Mouse (Mus musculus): ENCODE data around the gene Gm340. TPM values are rescaled to one million over a fixed set of nuclear protein-coding genes. Genes with fewer than 3 reads are reported as not detected.

Gene Gm340
- 4.3 and 4.8 TPM in 2 replicates for polyA plus RNA-seq (2014; fragmentation: Nextera tagmentation; extraction: Ambion mirVana)

DNA sequence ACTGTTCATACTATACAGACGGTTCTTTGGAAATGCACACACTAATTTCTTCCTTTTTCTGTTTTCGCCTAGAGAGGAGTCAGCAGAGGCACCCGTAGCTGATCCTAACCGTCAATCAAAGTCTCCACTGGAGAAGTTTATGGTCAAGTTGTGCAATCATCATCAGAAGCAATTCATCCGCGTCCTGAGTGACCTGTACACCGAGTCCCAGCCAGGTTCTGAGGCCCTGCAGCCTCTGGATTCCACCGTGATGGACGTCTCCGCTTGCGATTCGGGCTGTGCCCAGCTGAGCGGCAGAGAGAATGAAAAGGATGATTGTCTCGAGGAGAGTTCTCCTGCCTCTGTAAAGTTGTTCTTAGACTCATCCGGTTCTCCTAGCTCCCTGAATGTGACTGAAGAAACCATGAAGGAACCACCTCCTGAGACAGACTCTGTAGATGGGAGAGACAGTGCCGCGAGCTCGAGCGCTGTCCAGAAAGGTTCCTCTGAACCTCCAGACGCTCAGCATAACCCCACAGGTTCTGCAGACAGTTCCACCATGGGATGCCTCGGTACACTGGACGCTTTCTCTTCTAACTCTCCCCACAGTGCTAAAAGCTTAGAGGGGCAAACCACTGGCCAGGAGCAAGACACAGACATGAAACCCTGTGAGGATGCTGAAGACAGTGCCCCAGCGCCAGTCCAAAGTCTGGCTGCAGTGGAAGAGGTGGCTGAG is at the start of gene Gm340:
Gene Gm340, plus strand, starts transcription at position 665 of the 715 bp plus-strand sequence.
- no peaks in the 10 kb centered on the region for H3K4me1 ChIP-seq (replicated peaks; ENCODE audit: control insufficient read depth, insufficient read depth, low read length)
- H3K36me3 ChIP-seq (ENCODE audit: control insufficient read depth, insufficient read depth, low read length) = peaks cover 44% of the 10 kb centered on the region
- no peak within 1 kb of the TSS for H3K9ac ChIP-seq (ENCODE audit: low read length)
- no peak within 1 kb of the TSS for H3K4me3 ChIP-seq (ENCODE audit: low read depth, low read length)
- no peaks in the 10 kb centered on the region for H3K27me3 ChIP-seq (replicated peaks; ENCODE audit: control insufficient read depth, insufficient read depth, low read length)
- DNase-seq (ENCODE audit: low spot score) (no peak), ATAC-seq (replicated peaks; ENCODE audit: low FRiP score, low TSS enrichment, low read depth) (no peak)
- WGBS = 88% methylated on average over 23 of the region's 23 CpGs
- H3K4me2 ChIP-seq (ENCODE audit: low read length) = no peak within 1 kb of the TSS
- no peaks in the 10 kb centered on the region for H3K9me3 ChIP-seq (ENCODE audit: control insufficient read depth, low read length)
- H3K27ac ChIP-seq (ENCODE audit: low read depth) = no peak within 1 kb of the TSS

DNA sequence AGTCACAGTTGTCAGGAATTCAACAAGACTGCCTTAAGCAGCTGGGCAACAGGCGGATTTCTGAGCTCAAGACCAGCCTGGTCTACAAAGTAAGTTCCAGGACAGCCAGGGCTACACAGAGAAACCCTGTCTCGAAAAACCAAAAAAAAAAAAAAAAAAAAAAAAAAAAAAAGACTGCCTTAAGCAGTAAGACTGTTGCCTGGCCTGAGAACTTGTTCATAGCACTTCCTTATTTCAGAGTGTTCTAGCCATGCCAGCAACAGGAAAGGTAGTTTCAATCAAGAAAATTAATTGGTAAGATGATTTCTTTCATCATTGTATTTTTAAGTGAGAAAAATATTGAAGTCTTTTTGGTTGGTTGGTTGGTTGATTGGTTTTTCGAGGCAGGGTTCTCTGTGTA is 48.1 kb upstream of the Gm340 start:
- H3K9me3 ChIP-seq (ENCODE audit: control insufficient read depth, low read length) = no peaks in the 10 kb centered on the region
- DNase-seq (ENCODE audit: low spot score) (no peak), ATAC-seq (replicated peaks; ENCODE audit: low FRiP score, low TSS enrichment, low read depth) (no peak)
- 91% methylated on average over 3 of the region's 3 CpGs for WGBS
- no peak overlapping the region for H3K4me3 ChIP-seq (ENCODE audit: low read depth, low read length)
- H3K36me3 ChIP-seq (ENCODE audit: control insufficient read depth, insufficient read depth, low read length) = peaks cover 3% of the 10 kb centered on the region; the same call in 1 of the 2 replicates
- H3K9ac ChIP-seq (ENCODE audit: low read length) = no peak overlapping the region
- H3K27ac ChIP-seq (ENCODE audit: low read depth) = no peak overlapping the region
- H3K4me1 ChIP-seq (replicated peaks; ENCODE audit: control insufficient read depth, insufficient read depth, low read length) = no peaks in the 10 kb centered on the region
- no peak overlapping the region for H3K4me2 ChIP-seq (ENCODE audit: low read length)
- no peaks in the 10 kb centered on the region for H3K27me3 ChIP-seq (replicated peaks; ENCODE audit: control insufficient read depth, insufficient read depth, low read length)

GRCm38 (mm10) chr19:41556981-41557380 is 25.2 kb upstream of the Gm340 start:
- Histone ChIP-seq H3K4me1 (replicated peaks; ENCODE audit: control insufficient read depth, insufficient read depth, low read length) (no peaks in the 10 kb centered on the region), H3K36me3 (ENCODE audit: control insufficient read depth, insufficient read depth, low read length) (peaks cover 51% of the 10 kb centered on the region), H3K9ac (ENCODE audit: low read length) (no peak overlapping the region), H3K4me2 (ENCODE audit: low read length) (no peak overlapping the region), H3K4me3 (ENCODE audit: low read depth, low read length) (no peak overlapping the region), H3K27ac (ENCODE audit: low read depth) (no peak overlapping the region), H3K9me3 (ENCODE audit: control insufficient read depth, low read length) (no peaks in the 10 kb centered on the region), H3K27me3 (replicated peaks; ENCODE audit: control insufficient read depth, insufficient read depth, low read length) (no peaks in the 10 kb centered on the region)
- DNase-seq (ENCODE audit: low spot score) = no peak
- WGBS = 87% methylated on average over 4 of the region's 4 CpGs
- ATAC-seq (replicated peaks; ENCODE audit: low FRiP score, low TSS enrichment, low read depth) = no peak

GRCm38 (mm10) chr19:41557491-41557890 is 24.7 kb upstream of the Gm340 start:
- ATAC-seq (replicated peaks; ENCODE audit: low FRiP score, low TSS enrichment, low read depth) = no peak

GRCm38 (mm10) chr19:41558891-41559486 is 23.2 kb upstream of the Gm340 start:
- no peak overlapping the region for H3K9ac ChIP-seq (ENCODE audit: low read length)
- no peak for ATAC-seq (replicated peaks; ENCODE audit: low FRiP score, low TSS enrichment, low read depth)
- no peak overlapping the region for H3K4me3 ChIP-seq (ENCODE audit: low read depth, low read length)
- no peaks in the 10 kb centered on the region for H3K4me1 ChIP-seq (replicated peaks; ENCODE audit: control insufficient read depth, insufficient read depth, low read length)
- H3K36me3 ChIP-seq (ENCODE audit: control insufficient read depth, insufficient read depth, low read length) = peaks cover 43% of the 10 kb centered on the region
- H3K27ac ChIP-seq (ENCODE audit: low read depth) = no peak overlapping the region
- no peak overlapping the region for H3K4me2 ChIP-seq (ENCODE audit: low read length)
- WGBS = 89% methylated on average over 9 of the region's 9 CpGs
- H3K9me3 ChIP-seq (ENCODE audit: control insufficient read depth, low read length) = no peaks in the 10 kb centered on the region
- H3K27me3 ChIP-seq (replicated peaks; ENCODE audit: control insufficient read depth, insufficient read depth, low read length) = no peaks in the 10 kb centered on the region
- DNase-seq (ENCODE audit: low spot score) = no peak

More at GRCm38 (mm10) chr19:41557491-41557890, 24.7 kb upstream of the Gm340 start:
- Histone ChIP-seq H3K9ac (ENCODE audit: low read length) (no peak overlapping the region), H3K27me3 (replicated peaks; ENCODE audit: control insufficient read depth, insufficient read depth, low read length) (no peaks in the 10 kb centered on the region), H3K4me3 (ENCODE audit: low read depth, low read length) (no peak overlapping the region), H3K4me2 (ENCODE audit: low read length) (no peak overlapping the region), H3K4me1 (replicated peaks; ENCODE audit: control insufficient read depth, insufficient read depth, low read length) (no peaks in the 10 kb centered on the region), H3K9me3 (ENCODE audit: control insufficient read depth, low read length) (no peaks in the 10 kb centered on the region), H3K36me3 (ENCODE audit: control insufficient read depth, insufficient read depth, low read length) (peaks cover 48% of the 10 kb centered on the region), H3K27ac (ENCODE audit: low read depth) (no peak overlapping the region)
- WGBS = 56% methylated on average over 4 of the region's 4 CpGs
- DNase-seq (ENCODE audit: low spot score) = no peak

DNA sequence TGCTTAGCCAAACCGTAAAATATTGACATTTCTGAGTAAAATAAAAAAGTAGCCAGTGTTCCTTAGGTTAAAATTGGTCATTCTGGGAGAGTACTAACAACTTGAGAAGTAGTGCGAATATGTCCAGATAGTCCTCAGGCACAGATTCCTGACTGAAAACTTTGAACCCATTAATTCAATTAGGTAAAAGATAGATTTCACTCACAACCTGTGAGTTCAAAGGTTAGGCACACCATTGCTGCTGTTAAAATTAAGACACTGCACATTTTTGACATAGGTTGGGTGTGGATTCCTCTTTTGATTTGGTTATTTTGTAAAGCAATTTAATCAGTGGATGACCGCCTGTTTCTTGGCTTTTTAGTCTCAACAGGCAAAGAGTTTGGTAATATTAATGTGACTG is 21.3 kb upstream of the Gm340 start:
- peaks cover 38% of the 10 kb centered on the region for H3K36me3 ChIP-seq (ENCODE audit: control insufficient read depth, insufficient read depth, low read length)
- ATAC-seq (replicated peaks; ENCODE audit: low FRiP score, low TSS enrichment, low read depth) = no peak
- WGBS = 92% methylated on average over 3 of the region's 3 CpGs
- no peaks in the 10 kb centered on the region for H3K9me3 ChIP-seq (ENCODE audit: control insufficient read depth, low read length)
- DNase-seq (ENCODE audit: low spot score) = no peak
- H3K4me1 ChIP-seq (replicated peaks; ENCODE audit: control insufficient read depth, insufficient read depth, low read length) = no peaks in the 10 kb centered on the region
- no peak overlapping the region for H3K4me3 ChIP-seq (ENCODE audit: low read depth, low read length)
- H3K4me2 ChIP-seq (ENCODE audit: low read length) = no peak overlapping the region
- H3K9ac ChIP-seq (ENCODE audit: low read length) = no peak overlapping the region
- H3K27ac ChIP-seq (ENCODE audit: low read depth) = no peak overlapping the region
- H3K27me3 ChIP-seq (replicated peaks; ENCODE audit: control insufficient read depth, insufficient read depth, low read length) = no peaks in the 10 kb centered on the region

DNA sequence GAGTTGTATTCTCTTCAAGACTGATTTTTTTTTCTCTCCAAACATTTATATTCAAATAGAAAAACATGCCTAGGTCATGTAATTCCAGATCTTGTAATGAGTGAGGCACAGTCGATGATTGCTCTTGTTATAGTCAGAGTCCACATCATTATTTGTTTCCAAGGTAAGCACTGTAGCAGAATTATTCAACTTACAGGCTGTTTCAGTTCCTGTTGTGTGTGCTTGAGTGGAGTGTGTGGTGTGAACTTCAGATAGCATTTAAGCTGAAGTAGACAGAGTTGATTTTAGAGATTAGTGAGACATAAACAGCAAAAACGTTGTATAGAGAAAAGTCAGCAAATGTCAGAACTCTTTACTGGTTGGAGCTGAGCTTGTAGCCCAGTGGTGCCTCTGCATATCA is 13.4 kb upstream of the Gm340 start:
- no peaks in the 10 kb centered on the region for H3K4me1 ChIP-seq (replicated peaks; ENCODE audit: control insufficient read depth, insufficient read depth, low read length)
- no peaks in the 10 kb centered on the region for H3K27me3 ChIP-seq (replicated peaks; ENCODE audit: control insufficient read depth, insufficient read depth, low read length)
- no peaks in the 10 kb centered on the region for H3K9me3 ChIP-seq (ENCODE audit: control insufficient read depth, low read length)
- no peak overlapping the region for H3K27ac ChIP-seq (ENCODE audit: low read depth)
- ATAC-seq (replicated peaks; ENCODE audit: low FRiP score, low TSS enrichment, low read depth) (no peak), DNase-seq (ENCODE audit: low spot score) (no peak)
- H3K9ac ChIP-seq (ENCODE audit: low read length) = no peak overlapping the region
- no peaks in the 10 kb centered on the region for H3K36me3 ChIP-seq (ENCODE audit: control insufficient read depth, insufficient read depth, low read length)
- H3K4me3 ChIP-seq (ENCODE audit: low read depth, low read length) = no peak overlapping the region
- WGBS = 51% methylated on average over 2 of the region's 2 CpGs
- no peak overlapping the region for H3K4me2 ChIP-seq (ENCODE audit: low read length)

- no peaks in the 10 kb centered on the region for H3K36me3 ChIP-seq (ENCODE audit: control insufficient read depth, insufficient read depth, low read length)
- H3K4me3 ChIP-seq (ENCODE audit: low read depth, low read length) = no peak overlapping the region
- ATAC-seq (replicated peaks; ENCODE audit: low FRiP score, low TSS enrichment, low read depth) = no peak
- no peak overlapping the region for H3K9ac ChIP-seq (ENCODE audit: low read length)
- DNase-seq (ENCODE audit: low spot score) = no peak
- no peak overlapping the region for H3K4me2 ChIP-seq (ENCODE audit: low read length)
- H3K27ac ChIP-seq (ENCODE audit: low read depth) = no peak overlapping the region
- no peaks in the 10 kb centered on the region for H3K9me3 ChIP-seq (ENCODE audit: control insufficient read depth, low read length)
- no peaks in the 10 kb centered on the region for H3K27me3 ChIP-seq (replicated peaks; ENCODE audit: control insufficient read depth, insufficient read depth, low read length)
- H3K4me1 ChIP-seq (replicated peaks; ENCODE audit: control insufficient read depth, insufficient read depth, low read length) = 0 out of 2 replicates have a peak, but pooled peaks cover 4% of the 10 kb centered on the region
- 94% methylated on average over 2 of the region's 2 CpGs for WGBS
Measured at GRCm38 (mm10) chr19:41573700-41574099, 8.5 kb upstream of the Gm340 start.

- H3K9me3 ChIP-seq (ENCODE audit: control insufficient read depth, low read length) = no peaks in the 10 kb centered on the region
- H3K4me1 ChIP-seq (replicated peaks; ENCODE audit: control insufficient read depth, insufficient read depth, low read length) = 0 out of 2 replicates have a peak, but pooled peaks cover 4% of the 10 kb centered on the region
- no peak for DNase-seq (ENCODE audit: low spot score)
- H3K27me3 ChIP-seq (replicated peaks; ENCODE audit: control insufficient read depth, insufficient read depth, low read length) = no peaks in the 10 kb centered on the region
- peak; percentile 84 for ATAC-seq (replicated peaks; ENCODE audit: low FRiP score, low TSS enrichment, low read depth)
- H3K27ac ChIP-seq (ENCODE audit: low read depth) = 0 out of 2 replicates have a peak overlapping the region, but pooled peaks have one; percentile 18
- no peak overlapping the region for H3K9ac ChIP-seq (ENCODE audit: low read length)
- no peak overlapping the region for H3K4me3 ChIP-seq (ENCODE audit: low read depth, low read length)
- H3K36me3 ChIP-seq (ENCODE audit: control insufficient read depth, insufficient read depth, low read length) = peaks cover 13% of the 10 kb centered on the region
- no peak overlapping the region for H3K4me2 ChIP-seq (ENCODE audit: low read length)
Measured at GRCm38 (mm10) chr19:41577576-41577975, 4.6 kb upstream of the Gm340 start.

Data from intestine, embryonic 14.5 days (tissue).